Mouse (Mus musculus) heart, embryonic 11.5 days (tissue): Measurements from ENCODE around the gene Erfe. TPM values are rescaled to one million over a fixed set of nuclear protein-coding genes. Genes with fewer than 3 reads are reported as not detected.

ENCODE experiments used
- polyA plus RNA-seq: library from polyadenylated mRNA; unstranded; fragments of >200 nt; fragmentation: Nextera tagmentation; extraction: Ambion mirVana; gene quantifications from 2 replicates; pipeline ENCODE4 v1.2.1, GENCODE M21; 2014

Gene Erfe
- polyA plus RNA-seq, 1 experiment from 2014 or later: 0.90 TPM

Other genes with a start within 250 kb of the Erfe start
- gene Rbm44, start 221.3 kb upstream of the Erfe start, polyA plus RNA-seq: 1.9 and 2.4 TPM in 2 replicates
- gene Ramp1, start 186.6 kb upstream of the Erfe start, polyA plus RNA-seq: 23.5 and 28.2 TPM in 2 replicates
- 71.6 and 75.7 TPM in 2 replicates for gene Ube2f, start 116.1 kb upstream of the Erfe start, polyA plus RNA-seq
- gene Scly, start 68.1 kb upstream of the Erfe start, polyA plus RNA-seq: 12.6 and 18.2 TPM in 2 replicates
- gene Espnl, start 44.4 kb upstream of the Erfe start, polyA plus RNA-seq: 0.06 and 0.17 TPM in 2 replicates
- gene Klhl30, start 15.4 kb upstream of the Erfe start, polyA plus RNA-seq: 45.8 and 49.7 TPM in 2 replicates
- 110 and 122 TPM in 2 replicates for gene Ilkap, start 32.4 kb downstream of the Erfe start, polyA plus RNA-seq
- 55.2 and 55.7 TPM in 2 replicates for gene Hes6, start 47.6 kb downstream of the Erfe start, polyA plus RNA-seq
- gene Per2, start 92.9 kb downstream of the Erfe start, polyA plus RNA-seq: 2.8 and 4.5 TPM in 2 replicates
- gene Traf3ip1, start 128.2 kb downstream of the Erfe start, polyA plus RNA-seq: 2.6 and 4.3 TPM in 2 replicates
- 8.9 and 9.1 TPM in 2 replicates for gene Asb1, start 174.1 kb downstream of the Erfe start, polyA plus RNA-seq